Mouse (Mus musculus) megakaryocyte progenitor cell, adult 5-6 weeks (primary cell): ENCODE results near the gene Slc23a2. TPM values are rescaled to one million over a fixed set of nuclear protein-coding genes. Genes with fewer than 3 reads are reported as not detected.
A peak's percentile ranks its signal among the peaks of the same experiment; 100 is the strongest.

Experiments
- ATAC-seq: replicated peaks from 2 replicates; pipeline ENCODE4 v1.8.0; 2016; ENCODE audit warnings: mild to moderate bottlenecking, moderate TSS enrichment, inconsistent platforms; ENCODE audit not compliant: poor library complexity
- total RNA-seq, 2 experiments: library from RNA; stranded (forward) in 1 of 2; stranded (reverse) in 1 of 2; fragments of 157-497, 149-512 nt in 1 of 2; fragments of 200-1000 nt in 1 of 2; gene quantifications; 2 replicates each; pipeline versions ENCODE4 v1.2.3 to v1.2.4; 2015 to 2017

The Slc23a2 gene
- total RNA-seq (2015) (5.4 and 6.7 TPM in 2 replicates), total RNA-seq (2017) (7.4 and 25.7 TPM in 2 replicates)

GRCm38 (mm10) chr2:132144971-132145691 lies at the start of gene Slc23a2:
Gene Slc23a2 (minus strand): TSS chr2:132145108.
- peak; percentile 64 for ATAC-seq

GRCm38 (mm10) chr2:132190602-132191161 lies 45.8 kb upstream of the Slc23a2 start:
- no peak for ATAC-seq

- no peak for ATAC-seq
Measured at GRCm38 (mm10) chr2:132183874-132184273, 39.0 kb upstream of the Slc23a2 start.

GRCm38 (mm10) chr2:132180463-132181205 lies 35.7 kb upstream of the Slc23a2 start:
- peak; percentile 91 for ATAC-seq

GRCm38 (mm10) chr2:132179371-132179770 lies 34.5 kb upstream of the Slc23a2 start:
- no peak for ATAC-seq

GRCm38 (mm10) chr2:132177406-132177805 lies 32.5 kb upstream of the Slc23a2 start:
- ATAC-seq, result no peak

GRCm38 (mm10) chr2:132176289-132176848 lies 31.5 kb upstream of the Slc23a2 start:
- ATAC-seq, result no peak

- ATAC-seq, result no peak
Measured at GRCm38 (mm10) chr2:132174048-132174447, 29.1 kb upstream of the Slc23a2 start.

GRCm38 (mm10) chr2:132171939-132172338 lies 27.0 kb upstream of the Slc23a2 start:
- no peak for ATAC-seq

GRCm38 (mm10) chr2:132169150-132169549 lies 24.2 kb upstream of the Slc23a2 start:
- ATAC-seq, result peak; percentile 92

GRCm38 (mm10) chr2:132163626-132164025 lies 18.7 kb upstream of the Slc23a2 start:
- no peak for ATAC-seq

- no peak for ATAC-seq
Measured at GRCm38 (mm10) chr2:132157482-132157881, 12.6 kb upstream of the Slc23a2 start.

- ATAC-seq, result no peak
Measured at GRCm38 (mm10) chr2:132152670-132153069, 7.8 kb upstream of the Slc23a2 start.

- ATAC-seq, result peak; percentile 51
Measured at GRCm38 (mm10) chr2:132151592-132151991, 6.7 kb upstream of the Slc23a2 start.

GRCm38 (mm10) chr2:132150926-132151325 lies 6.0 kb upstream of the Slc23a2 start:
- ATAC-seq, result peak; percentile 87

GRCm38 (mm10) chr2:132146502-132146901 lies 1.6 kb upstream of the Slc23a2 start:
- no peak for ATAC-seq

GRCm38 (mm10) chr2:132143943-132144927 lies 673 bp downstream of the Slc23a2 start:
- 0 out of 2 replicates have a peak, but pooled peaks have one; percentile 40 for ATAC-seq

GRCm38 (mm10) chr2:132142606-132143005 lies 2.3 kb downstream of the Slc23a2 start:
- no peak for ATAC-seq

- ATAC-seq, result no peak
Measured at GRCm38 (mm10) chr2:132140536-132140935, 4.4 kb downstream of the Slc23a2 start.

GRCm38 (mm10) chr2:132139099-132139498 lies 5.8 kb downstream of the Slc23a2 start:
- ATAC-seq, result peak; percentile 45
